Mouse (Mus musculus): Measurements from ENCODE around the gene Vcpkmt.
"Not testable (repeated sequence)": the region's sequence is repeated elsewhere in the genome, so short reads cannot be mapped to it uniquely, and the experiment has no call there.

Gene Vcpkmt

GRCm38 (mm10) chr12:69582613-69583269 is at the start of gene Vcpkmt:
Gene Vcpkmt, minus strand, starts transcription at chr12:69583028.
- peak; percentile 84 to 87 for DNase-seq (ENCODE audit: low read depth in 2 of 2, low spot score in 2 of 2)

- DNase-seq (ENCODE audit: low read depth in 2 of 2, low spot score in 2 of 2) = not testable (repeated sequence)
These were observed 35.8 kb upstream of the Vcpkmt start for GRCm38 (mm10) chr12:69618590-69618989.

GRCm38 (mm10) chr12:69604367-69604766 is 21.5 kb upstream of the Vcpkmt start:
- no peak for DNase-seq (ENCODE audit: low read depth in 2 of 2, low spot score in 2 of 2)

GRCm38 (mm10) chr12:69597446-69597845 is 14.6 kb upstream of the Vcpkmt start:
- DNase-seq (ENCODE audit: low read depth in 2 of 2, low spot score in 2 of 2) = no peak

- DNase-seq (ENCODE audit: low read depth in 2 of 2, low spot score in 2 of 2) = no peak
These were observed 10.3 kb upstream of the Vcpkmt start for GRCm38 (mm10) chr12:69593130-69593529.

- DNase-seq (ENCODE audit: low read depth in 2 of 2, low spot score in 2 of 2) = no peak
These were observed 422 bp upstream of the Vcpkmt start for GRCm38 (mm10) chr12:69583270-69583629.

GRCm38 (mm10) chr12:69582216-69582612 is 614 bp downstream of the Vcpkmt start:
- DNase-seq (ENCODE audit: low read depth in 2 of 2, low spot score in 2 of 2) = no peak

- DNase-seq (ENCODE audit: low read depth in 2 of 2, low spot score in 2 of 2) = no peak
These were observed 3.2 kb downstream of the Vcpkmt start for GRCm38 (mm10) chr12:69579623-69580022.

GRCm38 (mm10) chr12:69576120-69576627 is 6.7 kb downstream of the Vcpkmt start:
- DNase-seq (ENCODE audit: low read depth in 2 of 2, low spot score in 2 of 2) = no peak

GRCm38 (mm10) chr12:69573916-69574881 is 8.6 kb downstream of the Vcpkmt start:
- DNase-seq (ENCODE audit: low read depth in 2 of 2, low spot score in 2 of 2) = peak; percentile 70 to 81

GRCm38 (mm10) chr12:69573271-69573670 is 9.6 kb downstream of the Vcpkmt start:
- DNase-seq (ENCODE audit: low read depth in 2 of 2, low spot score in 2 of 2) = no peak

- DNase-seq (ENCODE audit: low read depth in 2 of 2, low spot score in 2 of 2) = no peak
These were observed 12.9 kb downstream of the Vcpkmt start for GRCm38 (mm10) chr12:69569926-69570325.

GRCm38 (mm10) chr12:69568266-69568665 is 14.6 kb downstream of the Vcpkmt start:
- DNase-seq (ENCODE audit: low read depth in 2 of 2, low spot score in 2 of 2) = no peak

GRCm38 (mm10) chr12:69561006-69561405 is 21.8 kb downstream of the Vcpkmt start:
- DNase-seq (ENCODE audit: low read depth in 2 of 2, low spot score in 2 of 2) = not testable (repeated sequence)

GRCm38 (mm10) chr12:69556221-69556861 is 26.5 kb downstream of the Vcpkmt start:
- DNase-seq (ENCODE audit: low read depth in 2 of 2, low spot score in 2 of 2) = no peak

GRCm38 (mm10) chr12:69545456-69546178 is 37.2 kb downstream of the Vcpkmt start:
- no peak for DNase-seq (ENCODE audit: low read depth in 2 of 2, low spot score in 2 of 2)

- no peak for DNase-seq (ENCODE audit: low read depth in 2 of 2, low spot score in 2 of 2)
These were observed 37.8 kb downstream of the Vcpkmt start for GRCm38 (mm10) chr12:69544994-69545393.

GRCm38 (mm10) chr12:69544562-69544961 is 38.3 kb downstream of the Vcpkmt start:
- no peak for DNase-seq (ENCODE audit: low read depth in 2 of 2, low spot score in 2 of 2)

GRCm38 (mm10) chr12:69542376-69542775 is 40.5 kb downstream of the Vcpkmt start:
- no peak for DNase-seq (ENCODE audit: low read depth in 2 of 2, low spot score in 2 of 2)

GRCm38 (mm10) chr12:69541663-69542062 is 41.2 kb downstream of the Vcpkmt start:
- DNase-seq (ENCODE audit: low read depth in 2 of 2, low spot score in 2 of 2) = no peak

- peak in 1 of 2 experiments; percentile 43 for DNase-seq (ENCODE audit: low read depth in 2 of 2, low spot score in 2 of 2)
These were observed 43.5 kb downstream of the Vcpkmt start for GRCm38 (mm10) chr12:69539353-69539752.

All from CD8-positive naive resting alpha-beta T cell, adult 2 months (primary cell).